Mouse (Mus musculus) lung, embryonic 14.5 days (tissue): Measurements from ENCODE around the gene Pygb. TPM values are rescaled to one million over a fixed set of nuclear protein-coding genes. Genes with fewer than 3 reads are reported as not detected.

Experiments
- ATAC-seq: fragments of 200-750 bp; cut with Nextera tagmentation; 2 replicates; pipeline ENCODE4 v1.8.0; 2017; ENCODE audit warnings: mild to moderate bottlenecking, moderate TSS enrichment, moderate library complexity; ENCODE audit not compliant: insufficient read depth
- DNase-seq: peaks from one replicate; pipeline ENCODE4 v3.0.0-alpha.2; 2015
- H3K27ac ChIP-seq: fragments of 300-500 bp; sonication (generic); 2 replicates; pipeline ENCODE4 v1.5.1; 2014; ENCODE audit warnings: low read depth, mild to moderate bottlenecking, moderate library complexity
- H3K27me3 ChIP-seq: fragments of 300-500 bp; sonication (generic); 2 replicates; pipeline ENCODE4 v1.6.1; 2014; ENCODE audit warnings: low read length, control low read depth; ENCODE audit not compliant: insufficient read depth
- H3K36me3 ChIP-seq: fragments of 300-500 bp; sonication (generic); 2 replicates; pipeline ENCODE4 v1.6.1; 2014; ENCODE audit warnings: control low read depth; ENCODE audit not compliant: insufficient read depth
- H3K4me1 ChIP-seq: fragments of 300-500 bp; sonication (generic); 2 replicates; pipeline ENCODE4 v1.6.1; 2014; ENCODE audit warnings: antibody characterized with exemption, control low read depth; ENCODE audit not compliant: insufficient read depth
- H3K4me2 ChIP-seq: fragments of 300-500 bp; sonication (generic); 2 replicates; pipeline ENCODE4 v1.6.1; 2014; ENCODE audit warnings: mild to moderate bottlenecking
- H3K4me3 ChIP-seq: fragments of 300-500 bp; sonication (generic); 2 replicates; pipeline ENCODE4 v1.5.1; 2014; ENCODE audit warnings: low read depth, low read length
- H3K9ac ChIP-seq: fragments of 300-500 bp; sonication (generic); 2 replicates; pipeline ENCODE4 v1.6.1; 2014
- H3K9me3 ChIP-seq: fragments of 300-500 bp; sonication (generic); 2 replicates; pipeline ENCODE4 v1.6.1; 2016; ENCODE audit warnings: low read depth, low read length, control low read depth
- CTCF ChIP-seq: IDR thresholded peaks from 2 replicates; pipeline ENCODE4 v1.5.1; 2016; ENCODE audit warnings: antibody characterized with exemption, low read depth
- WGBS: fragments of 180-500 bp; shearing (Covaris S2); extraction: QIAGEN DNeasy Blood & Tissue Kit; methylation state at CpG from one replicate; pipeline ENCODE4 v1.1.7; 2014; 5-methylcytosine and 5-hydroxymethylcytosine counted together
- polyA plus RNA-seq: library from polyadenylated mRNA; unstranded; fragments of >200 nt; fragmentation: Nextera tagmentation; extraction: Ambion mirVana; gene quantifications from 2 replicates; pipeline ENCODE4 v1.2.1, GENCODE M21; 2014

The Pygb gene
- polyA plus RNA-seq, 1 experiment from 2014 or later: 52.6 TPM

- H3K27ac ChIP-seq: no peak overlapping the region
- H3K9ac ChIP-seq: no peak overlapping the region
- H3K4me1 ChIP-seq: no peaks in the 10 kb centered on the region
- no peak for ATAC-seq
- no peak for TF ChIP-seq CTCF
- 86% methylated on average over 3 of the region's 3 CpGs for WGBS
- no peak overlapping the region for H3K4me2 ChIP-seq
- no peaks in the 10 kb centered on the region for H3K27me3 ChIP-seq
- no peak for DNase-seq
- no peaks in the 10 kb centered on the region for H3K9me3 ChIP-seq
- H3K4me3 ChIP-seq: no peak overlapping the region
- H3K36me3 ChIP-seq: peaks cover 30% of the 10 kb centered on the region; the same call in 1 of the 2 replicates
Measured at GRCm38 (mm10) chr2:150837781-150838180, 51.2 kb downstream of the Pygb start.

GRCm38 (mm10) chr2:150839686-150840471 lies 53.3 kb downstream of the Pygb start:
- no peaks in the 10 kb centered on the region for H3K27me3 ChIP-seq
- no peaks in the 10 kb centered on the region for H3K4me1 ChIP-seq
- DNase-seq (no peak), ATAC-seq (no peak)
- H3K36me3 ChIP-seq: peaks cover 18% of the 10 kb centered on the region; the same call in 1 of the 2 replicates
- H3K27ac ChIP-seq: no peak overlapping the region
- WGBS: 70% methylated on average over 12 of the region's 12 CpGs
- no peak for TF ChIP-seq CTCF
- no peak overlapping the region for H3K9ac ChIP-seq
- no peak overlapping the region for H3K4me3 ChIP-seq
- H3K9me3 ChIP-seq: no peaks in the 10 kb centered on the region
- H3K4me2 ChIP-seq: no peak overlapping the region

GRCm38 (mm10) chr2:150841109-150841508 lies 54.6 kb downstream of the Pygb start:
- ATAC-seq: no peak
- no peak for TF ChIP-seq CTCF
- Histone ChIP-seq H3K27me3 (no peaks in the 10 kb centered on the region), H3K9me3 (no peaks in the 10 kb centered on the region), H3K4me1 (no peaks in the 10 kb centered on the region), H3K9ac (no peak overlapping the region), H3K36me3 (peaks cover 11% of the 10 kb centered on the region; the same call in 1 of the 2 replicates), H3K4me2 (no peak overlapping the region), H3K4me3 (no peak overlapping the region), H3K27ac (no peak overlapping the region)
- WGBS: 60% methylated on average over 11 of the region's 11 CpGs
- DNase-seq: no peak

- H3K4me1 ChIP-seq: no peaks in the 10 kb centered on the region
- DNase-seq (no peak), ATAC-seq (no peak)
- H3K9ac ChIP-seq: no peak overlapping the region
- H3K4me3 ChIP-seq: no peak overlapping the region
- no peaks in the 10 kb centered on the region for H3K27me3 ChIP-seq
- no peaks in the 10 kb centered on the region for H3K9me3 ChIP-seq
- no peak for TF ChIP-seq CTCF
- H3K4me2 ChIP-seq: no peak overlapping the region
- peaks cover 10% of the 10 kb centered on the region; the same call in 1 of the 2 replicates for H3K36me3 ChIP-seq
- WGBS: 73% methylated on average over 7 of the region's 7 CpGs
- no peak overlapping the region for H3K27ac ChIP-seq
Measured at GRCm38 (mm10) chr2:150842049-150842461, 55.5 kb downstream of the Pygb start.

GRCm38 (mm10) chr2:150844798-150845197 lies 58.3 kb downstream of the Pygb start:
- Histone ChIP-seq H3K9ac (no peak overlapping the region), H3K4me3 (no peak overlapping the region), H3K4me1 (no peaks in the 10 kb centered on the region), H3K27me3 (no peaks in the 10 kb centered on the region), H3K9me3 (no peaks in the 10 kb centered on the region), H3K36me3 (peaks cover 3% of the 10 kb centered on the region; the same call in 1 of the 2 replicates), H3K4me2 (no peak overlapping the region), H3K27ac (no peak overlapping the region)
- no peak for ATAC-seq
- WGBS: 64% methylated on average over 1 of the region's 1 CpGs
- DNase-seq: no peak
- no peak for TF ChIP-seq CTCF

- WGBS: 68% methylated on average over 8 of the region's 8 CpGs
- no peak for TF ChIP-seq CTCF
- H3K9me3 ChIP-seq: no peaks in the 10 kb centered on the region
- no peaks in the 10 kb centered on the region for H3K27me3 ChIP-seq
- H3K9ac ChIP-seq: no peak overlapping the region
- H3K4me3 ChIP-seq: no peak overlapping the region
- no peak overlapping the region for H3K27ac ChIP-seq
- ATAC-seq (no peak), DNase-seq (no peak)
- peaks cover 3% of the 10 kb centered on the region; the same call in 1 of the 2 replicates for H3K36me3 ChIP-seq
- H3K4me2 ChIP-seq: no peak overlapping the region
- no peaks in the 10 kb centered on the region for H3K4me1 ChIP-seq
Measured at GRCm38 (mm10) chr2:150847436-150847995, 61.0 kb downstream of the Pygb start.

GRCm38 (mm10) chr2:150851251-150851650 lies 64.7 kb downstream of the Pygb start:
- no peaks in the 10 kb centered on the region for H3K9me3 ChIP-seq
- no peak overlapping the region for H3K27ac ChIP-seq
- no peak overlapping the region for H3K9ac ChIP-seq
- no peak overlapping the region for H3K4me3 ChIP-seq
- ATAC-seq: no peak
- no peaks in the 10 kb centered on the region for H3K4me1 ChIP-seq
- no peak for TF ChIP-seq CTCF
- no peak overlapping the region for H3K4me2 ChIP-seq
- WGBS: 62% methylated on average over 9 of the region's 9 CpGs
- no peaks in the 10 kb centered on the region for H3K27me3 ChIP-seq
- no peaks in the 10 kb centered on the region; the same call in 1 of the 2 replicates for H3K36me3 ChIP-seq
- no peak for DNase-seq
